Mouse (Mus musculus): Measurements from ENCODE around the gene Clec1a. TPM values are rescaled to one million over a fixed set of nuclear protein-coding genes. Genes with fewer than 3 reads are reported as not detected.

Gene Clec1a
- polyA plus RNA-seq, 2 experiments from 2014 or later, result not detected

- no peak for ATAC-seq
These were observed 48.4 kb downstream of the Clec1a start for GRCm38 (mm10) chr6:129403391-129403790.

- ATAC-seq, result no peak
These were observed 49.4 kb downstream of the Clec1a start for GRCm38 (mm10) chr6:129402404-129402803.

GRCm38 (mm10) chr6:129399945-129400344 lies 51.9 kb downstream of the Clec1a start:
- no peak for ATAC-seq

DNA sequence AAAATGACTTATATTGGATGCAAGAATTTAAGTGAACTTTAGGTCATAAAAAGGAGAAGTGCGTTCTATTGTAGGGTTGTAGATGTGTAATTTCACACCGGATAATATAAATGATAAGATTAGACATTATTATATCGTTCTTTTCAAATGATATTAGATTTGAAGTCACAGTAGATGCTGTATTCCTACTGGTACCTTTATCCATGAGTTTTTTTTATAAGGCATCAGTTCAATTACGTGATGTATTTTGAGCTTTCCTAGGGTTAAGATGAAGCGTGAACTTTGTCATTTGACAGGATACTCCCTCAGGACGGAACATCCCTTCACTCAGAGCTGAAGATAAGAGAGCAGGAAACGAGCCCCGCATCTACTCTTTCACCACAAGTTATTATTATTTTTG lies 54.8 kb downstream of the Clec1a start, which contains the start of gene Clec1b:
Clec1b (plus strand) TSS at position 301 of the 400 bp plus-strand sequence.
- no peak for ATAC-seq

DNA sequence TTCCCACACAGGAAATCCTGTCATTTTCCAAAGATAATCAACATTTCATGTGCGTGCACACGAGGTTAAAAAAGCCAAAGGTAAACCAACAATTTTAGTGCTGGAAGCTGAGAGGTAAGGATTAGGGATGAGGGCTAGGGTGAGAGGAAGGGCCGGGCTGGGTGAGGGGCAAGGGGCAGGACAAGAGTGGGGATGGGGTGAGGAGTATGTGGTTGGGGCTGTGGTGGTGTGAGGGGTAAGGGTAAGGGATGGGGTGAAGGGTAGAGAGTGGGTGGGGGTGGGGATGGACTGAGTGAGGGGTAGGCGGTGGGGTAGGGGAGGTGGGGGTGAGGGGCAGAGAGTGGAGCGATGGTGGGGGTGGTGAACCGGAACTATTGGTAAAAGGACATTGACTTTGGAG lies 58.1 kb downstream of the Clec1a start:
- ATAC-seq, result no peak

DNA sequence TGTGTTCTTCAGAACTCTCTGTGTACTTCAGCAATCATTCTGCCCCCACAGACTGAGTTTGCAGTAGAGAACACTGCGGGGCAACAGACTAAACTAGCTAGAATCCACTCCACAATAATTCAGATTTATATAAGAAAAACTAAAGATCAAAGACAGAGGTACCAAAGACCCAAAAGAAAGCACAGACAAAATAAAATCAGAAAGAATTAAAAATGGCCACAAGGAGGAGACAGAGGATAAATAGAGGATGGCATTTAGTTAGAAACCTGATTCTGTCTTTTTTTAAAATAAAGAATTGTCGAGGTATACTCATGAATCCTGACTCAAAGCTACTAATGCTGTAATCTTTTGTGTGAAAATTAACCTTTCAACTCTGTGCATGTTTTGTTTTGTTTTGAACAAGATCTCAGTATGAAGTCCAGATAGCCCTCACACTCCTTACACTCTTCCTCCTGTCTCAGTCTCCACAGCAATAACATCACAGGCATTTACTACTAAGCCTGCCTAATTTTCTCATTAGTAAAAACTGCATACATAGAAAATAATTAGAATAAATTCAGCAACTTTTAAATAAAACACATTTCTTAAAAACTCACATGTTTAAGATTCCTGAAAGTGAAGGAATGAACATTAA lies 58.6 kb downstream of the Clec1a start:
- ATAC-seq, result no peak

GRCm38 (mm10) chr6:129385774-129386173 lies 66.0 kb downstream of the Clec1a start, which contains the start of gene Clec12b:
Gene Clec12b (minus strand): TSS chr6:129385874.
- ATAC-seq, result no peak

DNA sequence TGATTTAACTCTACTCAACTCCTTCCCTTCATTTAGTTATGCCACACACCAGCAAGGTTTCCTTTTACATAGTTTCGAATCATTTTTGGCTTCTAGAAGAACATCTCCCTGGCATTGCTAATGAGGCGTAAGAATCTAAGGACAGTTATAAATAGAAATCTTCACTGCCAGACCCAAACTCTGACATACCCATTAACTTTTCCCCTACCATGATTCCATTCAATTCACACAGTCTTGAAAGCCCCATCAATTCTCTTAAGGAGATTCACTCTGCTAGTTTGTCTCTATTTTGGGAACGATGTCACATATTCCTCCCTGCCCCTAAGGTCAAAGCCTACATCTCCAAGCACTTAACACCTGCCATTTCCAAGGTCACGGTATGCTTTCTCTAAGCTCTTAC lies 66.8 kb downstream of the Clec1a start:
- ATAC-seq, result no peak

DNA sequence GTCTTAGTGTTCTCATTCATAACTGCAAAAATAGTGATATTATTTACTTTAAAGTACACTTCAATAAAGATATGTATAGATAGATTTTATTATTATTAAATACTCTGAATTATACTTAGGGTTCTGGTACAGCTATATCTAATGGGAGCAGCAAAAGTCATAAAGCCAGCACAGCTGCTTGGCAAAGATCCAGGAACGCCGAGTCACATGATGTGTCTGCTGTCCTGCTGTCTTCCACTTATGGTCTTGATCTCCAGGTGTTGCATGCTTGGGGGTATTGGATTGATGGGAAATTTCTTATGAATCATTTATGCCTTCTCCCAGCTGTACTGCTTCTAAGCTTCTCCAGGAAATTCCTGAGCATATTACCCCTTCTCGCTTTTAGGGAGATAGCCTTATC lies 68.3 kb downstream of the Clec1a start:
- no peak for ATAC-seq

DNA sequence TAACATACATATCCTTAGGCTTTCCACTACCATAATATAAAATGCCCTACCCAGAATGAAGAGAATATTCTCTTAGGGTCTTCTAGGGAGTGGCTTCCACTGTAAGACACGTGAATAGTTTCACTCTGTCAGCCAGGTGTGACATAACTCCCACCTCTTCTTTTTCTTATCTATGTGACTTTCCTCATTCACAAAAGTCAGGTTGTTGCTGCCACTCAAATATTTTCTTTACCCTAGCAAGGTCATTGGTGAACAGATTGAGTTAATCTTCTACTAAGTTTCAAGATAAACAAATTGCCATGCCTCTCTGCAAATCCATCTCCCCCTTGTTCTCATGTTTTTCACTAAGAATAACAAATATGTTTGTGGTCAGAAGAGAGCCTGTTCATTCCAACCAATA lies 70.1 kb downstream of the Clec1a start:
- ATAC-seq, result no peak

- ATAC-seq, result no peak
These were observed 71.3 kb downstream of the Clec1a start for GRCm38 (mm10) chr6:129380454-129380853.

- no peak for ATAC-seq
These were observed 76.8 kb downstream of the Clec1a start for GRCm38 (mm10) chr6:129374937-129375471.

Other genes starting within 250 kb of the Clec1a start
- 100 to 1,000 TPM; 233 to 245 TPM for gene Cd69, start 176.6 kb downstream of the Clec1a start, polyA plus RNA-seq (2017; shearing (Covaris generic))
- not detected for gene 4922502D21Rik, start 120.2 kb downstream of the Clec1a start, polyA plus RNA-seq (2017; shearing (Covaris generic))
- gene Clec12a, start 109.3 kb downstream of the Clec1a start, polyA plus RNA-seq (2017; shearing (Covaris generic)), result under 1 TPM; 0.44 to 0.61 TPM
- gene Clec12b, start 66.1 kb downstream of the Clec1a start, polyA plus RNA-seq (2017; shearing (Covaris generic)), result not detected
- under 1 TPM in 1 of 2 experiments, not detected in 1; 0.71 TPM for gene Clec1b, start 54.7 kb downstream of the Clec1a start, polyA plus RNA-seq (2017; shearing (Covaris generic))
- gene Clec9a, start 43.1 kb downstream of the Clec1a start, polyA plus RNA-seq (2017; shearing (Covaris generic)), result not detected
- under 1 TPM in 1 of 2 experiments, not detected in 1; 0.12 TPM for gene Olr1, start 55.2 kb upstream of the Clec1a start, polyA plus RNA-seq (2017; shearing (Covaris generic))
- gene Tmem52b, start 60.6 kb upstream of the Clec1a start, polyA plus RNA-seq (2017; shearing (Covaris generic)), result not detected
- 1 to 10 TPM; 4.5 to 8.8 TPM for gene Gabarapl1, start 81.2 kb upstream of the Clec1a start, polyA plus RNA-seq (2017; shearing (Covaris generic))
- gene Klre1, start 125.9 kb upstream of the Clec1a start, polyA plus RNA-seq (2017; shearing (Covaris generic)), result not detected
- under 1 TPM in 1 of 2 experiments, not detected in 1; 0.70 TPM for gene Klrd1, start 139.8 kb upstream of the Clec1a start, polyA plus RNA-seq (2017; shearing (Covaris generic))
- 1 to 10 TPM in 1 of 2 experiments, under 1 TPM in 1; 0.41 to 1.2 TPM for gene Klrk1, start 171.9 kb upstream of the Clec1a start, polyA plus RNA-seq (2017; shearing (Covaris generic))
- not detected for gene Klrc3, start 191.3 kb upstream of the Clec1a start, polyA plus RNA-seq (2017; shearing (Covaris generic))
- gene Klrc2, start 208.7 kb upstream of the Clec1a start, polyA plus RNA-seq (2017; shearing (Covaris generic)), result under 1 TPM in 1 of 2 experiments, not detected in 1; 0.20 TPM
- under 1 TPM in 1 of 2 experiments, not detected in 1; 0.82 TPM for gene Klrc1, start 227.0 kb upstream of the Clec1a start, polyA plus RNA-seq (2017; shearing (Covaris generic))

Data from activated CD4-positive, CD25-positive, alpha-beta regulatory T cell, adult 4 months (primary cell).